Mouse (Mus musculus) megakaryocyte, embryonic 14.5 days (primary cell): ENCODE measurements around the gene Bcl9l.

Experiments used
- FLI1 ChIP-seq: IDR thresholded peaks from 2 replicates; pipeline ENCODE4 v1.6.1; 2012; ENCODE audit warnings: low read length, inconsistent platforms, mixed read lengths
- GATA1 ChIP-seq: IDR thresholded peaks from 3 replicates; pipeline ENCODE4 v1.6.1; 2012; ENCODE audit warnings: mixed read lengths, low read length, inconsistent platforms, borderline replicate concordance

GRCm38 (mm10) chr9:44540676-44541075 lies 58.1 kb downstream of the Bcl9l start:
- TF ChIP-seq GATA1 = no peak
- TF ChIP-seq FLI1 = no peak
